Mouse (Mus musculus): Measurements from ENCODE around the gene Urb2.

DNA sequence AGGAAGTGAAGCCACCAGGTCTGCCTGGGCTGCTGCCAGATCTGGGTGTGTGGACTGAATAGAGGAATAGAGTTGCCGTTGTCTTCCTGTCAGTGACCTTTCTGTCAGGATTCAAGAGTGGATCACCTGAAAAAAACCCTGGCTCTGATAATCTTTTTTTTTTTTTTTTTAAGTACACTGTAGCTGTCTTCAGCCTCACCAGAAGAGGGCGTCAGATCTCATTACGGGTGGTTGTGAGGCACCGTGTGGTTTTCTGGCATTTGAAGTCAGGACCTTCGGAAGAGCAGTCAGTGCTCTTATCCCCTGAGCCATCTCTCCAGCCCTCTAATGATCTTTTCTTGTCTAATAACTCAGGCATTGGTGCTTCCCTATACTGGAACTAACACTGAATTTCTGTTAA is 12.1 kb downstream of the Urb2 start:
- TF ChIP-seq CTCF (IDR thresholded peaks at IDR 0.05; ENCODE audit: control insufficient read depth, insufficient read depth, insufficient read length), result no peak
- no peak for TF ChIP-seq MAX (IDR thresholded peaks at IDR 0.05)
- no peak for TF ChIP-seq MYOG (IDR thresholded peaks at IDR 0.05; ENCODE audit: control insufficient read depth, extremely low read depth, insufficient read length)
- TF ChIP-seq FOSL1 (IDR thresholded peaks at IDR 0.05; ENCODE audit: insufficient read depth, low read length, poor library complexity, severe bottlenecking), result no peak

Measured in C2C12 (cell line).